Mouse (Mus musculus) small intestine, adult 2 months (tissue): Measurements from ENCODE around the gene Epb41l4b. TPM values are rescaled to one million over a fixed set of nuclear protein-coding genes. Genes with fewer than 3 reads are reported as not detected.

Experiments used
- H3K27ac ChIP-seq: fragments of 200-500 bp; 2 replicates; pipeline ENCODE4 v1.5.1; 2012; ENCODE audit warnings: low read depth, low read length, control low read depth, inconsistent platforms; ENCODE audit not compliant: insufficient read depth
- H3K27me3 ChIP-seq: fragments of 200-500 bp; 2 replicates; pipeline ENCODE4 v1.6.1; 2012; ENCODE audit warnings: mild to moderate bottlenecking, moderate library complexity, low read length, inconsistent platforms; ENCODE audit not compliant: control insufficient read depth, insufficient read depth
- H3K36me3 ChIP-seq: fragments of 200-500 bp; 2 replicates; pipeline ENCODE4 v1.6.1; 2012; ENCODE audit warnings: mild to moderate bottlenecking, low read length, control low read depth, inconsistent platforms; ENCODE audit not compliant: control insufficient read depth, insufficient read depth
- H3K4me1 ChIP-seq: fragments of 200-500 bp; 2 replicates; pipeline ENCODE4 v1.6.1; 2012; ENCODE audit warnings: low read length, inconsistent platforms, mixed read lengths; ENCODE audit not compliant: control insufficient read depth, insufficient read depth, insufficient read length
- H3K4me3 ChIP-seq: fragments of 200-500 bp; 2 replicates; pipeline ENCODE4 v1.5.1; 2012; ENCODE audit warnings: low read depth, mild to moderate bottlenecking, control low read depth, inconsistent platforms, low read length, moderate library complexity
- CTCF ChIP-seq: fragments of 200-500 bp; IDR thresholded peaks from 2 replicates; pipeline ENCODE4 v1.5.1; 2012; ENCODE audit warnings: low read depth, mild to moderate bottlenecking, control low read depth, inconsistent platforms, low read length, moderate library complexity, mixed read lengths; ENCODE audit not compliant: insufficient replicate concordance, insufficient read length; ENCODE audit errors: extremely low read depth
- POLR2A ChIP-seq: fragments of 200-500 bp; IDR thresholded peaks from 2 replicates; pipeline ENCODE4 v1.6.1; 2012; ENCODE audit warnings: low read depth, mild to moderate bottlenecking, control low read depth, inconsistent platforms, low read length, moderate library complexity
- whole genome bisulfite sequencing: fragments of 180-500 bp; shearing (Covaris S2); methylation state at CpG from one replicate; pipeline ENCODE4 v1.1.7; 2018; 5-methylcytosine and 5-hydroxymethylcytosine counted together
- polyA plus RNA-seq: library from polyadenylated mRNA; depleted of rRNA; stranded (reverse); fragments of >200 nt; gene quantifications from 2 replicates; pipeline ENCODE4 v1.2.3, GENCODE M21; 2012

Epb41l4b gene
- polyA plus RNA-seq, 1 experiment, result 81.4 TPM

GRCm38 (mm10) chr4:57060319-57060831, 82.9 kb downstream of the Epb41l4b start:
- Histone ChIP-seq H3K4me3 (no peak overlapping the region), H3K4me1 (no peaks in the 10 kb centered on the region), H3K27ac (no peak overlapping the region), H3K36me3 (peaks cover 23% of the 10 kb centered on the region), H3K27me3 (no peaks in the 10 kb centered on the region)
- TF ChIP-seq POLR2A, result no peak
- WGBS, result 78% methylated on average over 15 of the region's 15 CpGs

- 59% methylated on average over 2 of the region's 2 CpGs for WGBS
- no peak for TF ChIP-seq POLR2A
- no peak for TF ChIP-seq CTCF
- Histone ChIP-seq H3K4me1 (no peaks in the 10 kb centered on the region), H3K36me3 (peaks cover 18% of the 10 kb centered on the region), H3K27ac (no peak overlapping the region), H3K27me3 (no peaks in the 10 kb centered on the region), H3K4me3 (no peak overlapping the region)
Observed at GRCm38 (mm10) chr4:57058623-57059022, 84.6 kb downstream of the Epb41l4b start.

GRCm38 (mm10) chr4:57057637-57058036, 85.6 kb downstream of the Epb41l4b start:
- Histone ChIP-seq H3K4me3 (no peak overlapping the region), H3K36me3 (peaks cover 13% of the 10 kb centered on the region), H3K27ac (no peak overlapping the region), H3K4me1 (no peaks in the 10 kb centered on the region), H3K27me3 (no peaks in the 10 kb centered on the region)
- 65% methylated on average over 4 of the region's 4 CpGs for WGBS
- TF ChIP-seq POLR2A, result no peak
- no peak for TF ChIP-seq CTCF

- no peak for TF ChIP-seq POLR2A
- TF ChIP-seq CTCF, result no peak
- 38% methylated on average over 7 of the region's 7 CpGs for WGBS
- Histone ChIP-seq H3K27me3 (no peaks in the 10 kb centered on the region), H3K27ac (no peak overlapping the region), H3K4me3 (no peak overlapping the region), H3K4me1 (no peaks in the 10 kb centered on the region), H3K36me3 (peaks cover 3% of the 10 kb centered on the region; the same call in 1 of the 2 replicates)
Observed at GRCm38 (mm10) chr4:57055635-57056034, 87.6 kb downstream of the Epb41l4b start.

- no peak overlapping the region for H3K4me3 ChIP-seq
- H3K36me3 ChIP-seq, result no peaks in the 10 kb centered on the region
- H3K4me1 ChIP-seq, result no peaks in the 10 kb centered on the region
- H3K27me3 ChIP-seq, result no peaks in the 10 kb centered on the region
- no peak overlapping the region for H3K27ac ChIP-seq
- no peak for TF ChIP-seq CTCF
- no peak for TF ChIP-seq POLR2A
- WGBS, result 79% methylated on average over 5 of the region's 5 CpGs
Observed at GRCm38 (mm10) chr4:57049281-57049921, 93.8 kb downstream of the Epb41l4b start.

GRCm38 (mm10) chr4:57048566-57048965, 94.7 kb downstream of the Epb41l4b start:
- 72% methylated on average over 6 of the region's 6 CpGs for WGBS
- TF ChIP-seq CTCF (no peak), POLR2A (no peak)
- Histone ChIP-seq H3K4me1 (no peaks in the 10 kb centered on the region), H3K27me3 (no peaks in the 10 kb centered on the region), H3K36me3 (no peaks in the 10 kb centered on the region), H3K27ac (no peak overlapping the region), H3K4me3 (no peak overlapping the region)

GRCm38 (mm10) chr4:57046160-57046571, 97.1 kb downstream of the Epb41l4b start:
- H3K4me1 ChIP-seq, result no peaks in the 10 kb centered on the region
- TF ChIP-seq CTCF (no peak), POLR2A (no peak)
- WGBS, result 61% methylated on average over 9 of the region's 9 CpGs
- H3K36me3 ChIP-seq, result no peaks in the 10 kb centered on the region
- H3K27me3 ChIP-seq, result no peaks in the 10 kb centered on the region
- no peak overlapping the region for H3K27ac ChIP-seq
- no peak overlapping the region for H3K4me3 ChIP-seq

DNA sequence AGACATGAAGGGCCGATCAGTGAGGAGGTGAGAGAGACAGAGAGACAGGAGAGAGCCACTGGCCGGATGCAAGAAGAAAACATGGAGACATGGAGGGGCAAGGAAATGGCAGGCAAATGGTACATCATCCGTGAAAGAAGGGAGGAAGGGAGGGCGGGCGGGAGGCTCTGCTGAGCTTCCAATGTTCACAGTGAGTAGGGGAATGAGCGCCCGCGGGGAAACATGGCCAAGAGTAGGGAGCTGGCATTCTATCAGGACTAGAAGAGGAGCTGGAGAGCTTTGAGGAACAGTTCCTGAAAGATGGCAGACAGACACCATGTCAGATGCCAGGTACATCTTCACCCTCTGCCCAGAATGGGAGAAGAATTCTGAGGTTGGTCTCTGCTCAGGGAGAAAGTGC, 99.6 kb downstream of the Epb41l4b start:
- Histone ChIP-seq H3K27me3 (no peaks in the 10 kb centered on the region), H3K4me3 (no peak overlapping the region), H3K27ac (no peak overlapping the region), H3K36me3 (no peaks in the 10 kb centered on the region), H3K4me1 (no peaks in the 10 kb centered on the region)
- 87% methylated on average over 8 of the region's 8 CpGs for WGBS
- TF ChIP-seq CTCF (no peak), POLR2A (no peak)
